In genomic region chr2:4036651-4037117, GRCm38 (mm10) we compare ENCODE assay signal across 16 mouse cellular contexts. TPM values are rescaled to one million over a fixed set of nuclear protein-coding genes. Genes with fewer than 3 reads are reported as not detected.
DNase-seq lines count a peak whose midpoint lies in the region; ATAC-seq lines count a peak whose summit lies in the region.
"Had no signal": no experiment of that assay in that cellular context is flagged by ENCODE, and none has a peak within 500 bp of the region (broad histone marks: within the 10 kb centered on the region; RNA-seq: fewer than 3 reads in every experiment).

No protein-coding gene starts in this region.

- peaks cover 16% of the 10 kb centered on the region for H3K4me1 ChIP-seq in forebrain, embryonic 13.5 days
- peaks cover 5% of the 10 kb centered on the region for H3K4me1 ChIP-seq in forebrain, embryonic 12.5 days
- H3K4me1 ChIP-seq: neural tube, embryonic 12.5 days had no signal

- 73% methylated on average over 8 of the region's 8 CpGs for WGBS in forebrain, embryonic 13.5 days
- 87% methylated on average over 8 of the region's 8 CpGs for WGBS in forebrain, embryonic 12.5 days

- H3K36me3 ChIP-seq in forebrain, embryonic 13.5 days (ENCODE audit: poor library complexity, severe bottlenecking) = no peaks in the 10 kb centered on the region
- H3K36me3 ChIP-seq in forebrain, embryonic 12.5 days (replicated peaks) = no peaks in the 10 kb centered on the region
- H3K36me3 ChIP-seq: limb, embryonic 13.5 days; midbrain, embryonic 13.5 days; neural tube, embryonic 12.5 days had no signal

- H3K9me3 ChIP-seq in forebrain, embryonic 13.5 days (replicated peaks) = no peaks in the 10 kb centered on the region
- H3K9me3 ChIP-seq in forebrain, embryonic 12.5 days = no peaks in the 10 kb centered on the region
- H3K9me3 ChIP-seq: limb, embryonic 13.5 days; neural tube, embryonic 12.5 days had no signal

- H3K9ac ChIP-seq in forebrain, embryonic 13.5 days = no peak overlapping the region
- H3K9ac ChIP-seq in forebrain, embryonic 12.5 days = no peak overlapping the region
- H3K9ac ChIP-seq: limb, embryonic 13.5 days; midbrain, embryonic 13.5 days; neural tube, embryonic 12.5 days had no signal

- peak; percentile 68; the same call in 1 of the 2 replicates for ATAC-seq in forebrain, embryonic 13.5 days
- no peak for ATAC-seq in forebrain, embryonic 12.5 days (ENCODE audit: low FRiP score)
- ATAC-seq: midbrain, embryonic 13.5 days; Patski had no signal

- no peak overlapping the region for H3K4me2 ChIP-seq in forebrain, embryonic 13.5 days
- no peak overlapping the region for H3K4me2 ChIP-seq in forebrain, embryonic 12.5 days
- H3K4me2 ChIP-seq: heart, embryonic 11.5 days; limb, embryonic 13.5 days; midbrain, embryonic 13.5 days; neural tube, embryonic 12.5 days had no signal

- peak; percentile 24 for DNase-seq in right cerebral cortex, adult 18-20 months
- DNase-seq in right cerebral cortex, postnatal 25 days = no peak
- DNase-seq in left cerebral cortex, postnatal 10 days (ENCODE audit: extremely low spot score in 1 of 2, low spot score in 2 of 2) = peak; percentile 22 to 59
- DNase-seq in cerebellum, adult 18-20 months = no peak
- DNase-seq in kidney, adult 8-10 months = no peak
- no peak for DNase-seq in kidney, postnatal 4 days
- DNase-seq: heart, postnatal 36 days; lung, postnatal 4 days had no signal

- no peaks in the 10 kb centered on the region for H3K27me3 ChIP-seq in forebrain, embryonic 13.5 days
- no peaks in the 10 kb centered on the region for H3K27me3 ChIP-seq in forebrain, embryonic 12.5 days
- H3K27me3 ChIP-seq: limb, embryonic 13.5 days; neural tube, embryonic 12.5 days had no signal

- intact Hi-C loops in left cerebral cortex, postnatal 10 days (cut with DNase I) = no loop called here

- no peak overlapping the region for H3K4me3 ChIP-seq in forebrain, embryonic 13.5 days
- no peak overlapping the region for H3K4me3 ChIP-seq in forebrain, embryonic 12.5 days (replicated peaks)
- H3K4me3 ChIP-seq: limb, embryonic 13.5 days; midbrain, embryonic 13.5 days; neural tube, embryonic 12.5 days had no signal

- H3K27ac ChIP-seq in forebrain, embryonic 13.5 days = no peak overlapping the region
- H3K27ac ChIP-seq in forebrain, embryonic 12.5 days = no peak overlapping the region
- H3K27ac ChIP-seq: kidney, postnatal 0 days; limb, embryonic 13.5 days; midbrain, embryonic 13.5 days; neural tube, embryonic 12.5 days had no signal

RNA-seq across cellular contexts. Expression of gene Frmd4a, which starts 19.2 kb away (rescaled TPM):
- 39.5 and 42.6 TPM in 2 replicates for polyA plus RNA-seq in forebrain, embryonic 13.5 days (2015; fragmentation: Nextera tagmentation; extraction: Ambion mirVana)
- polyA plus RNA-seq in forebrain, embryonic 12.5 days (2016; fragmentation: Nextera tagmentation; extraction: Ambion mirVana) = 51.3 and 56.7 TPM in 2 replicates
- total RNA-seq in left cerebral cortex, postnatal 10 days (2021) = 100 to 1,000 TPM; 113 to 118 TPM

Comparison
In these comparisons a context has a peak if more than half of its experiments do, and no peak if none do; other contexts are left out.
1. DNase-seq: peak in right cerebral cortex, adult 18-20 months (single experiment) and left cerebral cortex, postnatal 10 days (2 of 2); none in right cerebral cortex, postnatal 25 days (single experiment), cerebellum, adult 18-20 months (0 of 2), kidney, adult 8-10 months (0 of 2) and kidney, postnatal 4 days (0 of 2).